Mouse (Mus musculus) kidney, embryonic 15.5 days (tissue): ENCODE data around the gene Rsph9. TPM values are rescaled to one million over a fixed set of nuclear protein-coding genes. Genes with fewer than 3 reads are reported as not detected.
A peak's percentile ranks its signal among the peaks of the same experiment; 100 is the strongest.

ENCODE experiments used
- ATAC-seq: fragments of 200-750 bp; cut with Nextera tagmentation; replicated peaks from 2 replicates; pipeline ENCODE4 v1.8.0; 2017; ENCODE audit warnings: moderate TSS enrichment; ENCODE audit not compliant: low FRiP score
- H3K27ac ChIP-seq: fragments of 300-500 bp; sonication (generic); 2 replicates; pipeline ENCODE4 v1.5.1; 2015; ENCODE audit warnings: mild to moderate bottlenecking, inconsistent platforms
- H3K27me3 ChIP-seq: fragments of 300-500 bp; sonication (generic); 2 replicates; pipeline ENCODE4 v1.6.1; 2015; ENCODE audit warnings: inconsistent platforms
- H3K36me3 ChIP-seq: fragments of 300-500 bp; sonication (generic); 2 replicates; pipeline ENCODE4 v1.6.1; 2015; ENCODE audit warnings: inconsistent platforms
- H3K4me1 ChIP-seq: fragments of 300-500 bp; sonication (generic); 2 replicates; pipeline ENCODE4 v1.6.1; 2015; ENCODE audit warnings: inconsistent platforms
- H3K4me2 ChIP-seq: fragments of 300-500 bp; sonication (generic); 2 replicates; pipeline ENCODE4 v1.6.1; 2015; ENCODE audit warnings: moderate library complexity, mild to moderate bottlenecking, inconsistent platforms
- H3K4me3 ChIP-seq: fragments of 300-500 bp; sonication (generic); replicated peaks from 2 replicates; pipeline ENCODE4 v1.5.1; 2015; ENCODE audit warnings: mild to moderate bottlenecking, inconsistent platforms
- H3K9ac ChIP-seq: fragments of 300-500 bp; sonication (generic); 2 replicates; pipeline ENCODE4 v1.6.1; 2015; ENCODE audit warnings: mild to moderate bottlenecking, inconsistent platforms
- H3K9me3 ChIP-seq: fragments of 300-500 bp; sonication (generic); replicated peaks from 2 replicates; pipeline ENCODE4 v1.6.1; 2016; ENCODE audit warnings: inconsistent platforms
- WGBS: fragments of 180-500 bp; shearing (Covaris S2); methylation state at CpG from one replicate; pipeline ENCODE4 v1.1.7; 2015; ENCODE audit warnings: mixed read lengths; 5-methylcytosine and 5-hydroxymethylcytosine counted together
- polyA plus RNA-seq: library from polyadenylated mRNA; unstranded; fragments of >200 nt; fragmentation: Nextera tagmentation; extraction: Ambion mirVana; gene quantifications from 2 replicates; pipeline ENCODE4 v1.2.1, GENCODE M21; 2015

The Rsph9 gene
- polyA plus RNA-seq, 1 experiment from 2014 or later = 12.1 TPM

GRCm38 (mm10) chr17:46074398-46075115 is 69.5 kb downstream of the Rsph9 start:
- Histone ChIP-seq H3K4me3 (peak overlapping the region; percentile 28), H3K4me2 (peak overlapping the region; percentile 61), H3K27me3 (no peaks in the 10 kb centered on the region), H3K36me3 (no peaks in the 10 kb centered on the region), H3K9ac (no peak overlapping the region), H3K4me1 (peaks cover 33% of the 10 kb centered on the region), H3K9me3 (no peaks in the 10 kb centered on the region), H3K27ac (peak overlapping the region; percentile 70)
- WGBS = 44% methylated on average over 7 of the region's 7 CpGs
- ATAC-seq = no peak

GRCm38 (mm10) chr17:46073730-46074301 is 70.2 kb downstream of the Rsph9 start:
- Histone ChIP-seq H3K9ac (no peak overlapping the region), H3K36me3 (no peaks in the 10 kb centered on the region), H3K4me2 (peak overlapping the region; percentile 61), H3K9me3 (no peaks in the 10 kb centered on the region), H3K27ac (peak overlapping the region; percentile 70), H3K4me1 (peaks cover 33% of the 10 kb centered on the region), H3K4me3 (peak overlapping the region; percentile 28), H3K27me3 (no peaks in the 10 kb centered on the region)
- ATAC-seq = peak; percentile 78
- 10% methylated on average over 23 of the region's 23 CpGs for WGBS

Other genes with a start within 250 kb of the Rsph9 start
- gene Vegfa, start 111.8 kb downstream of the Rsph9 start, polyA plus RNA-seq = 5.9 and 6.6 TPM in 2 replicates
- gene Mrps18a, start 33.2 kb downstream of the Rsph9 start, polyA plus RNA-seq = 154 and 155 TPM in 2 replicates
- gene Mad2l1bp, start 9.3 kb upstream of the Rsph9 start, polyA plus RNA-seq = 37.5 and 39.2 TPM in 2 replicates
- 36.8 and 44.4 TPM in 2 replicates for gene Gtpbp2, start 16.8 kb upstream of the Rsph9 start, polyA plus RNA-seq
- 16.5 and 17.0 TPM in 2 replicates for gene Polh, start 58.4 kb upstream of the Rsph9 start, polyA plus RNA-seq
- gene Xpo5, start 58.6 kb upstream of the Rsph9 start, polyA plus RNA-seq = 41.9 and 44.8 TPM in 2 replicates
- gene Polr1c, start 103.8 kb upstream of the Rsph9 start, polyA plus RNA-seq = 104 TPM in 2 replicates
- gene Yipf3, start 103.9 kb upstream of the Rsph9 start, polyA plus RNA-seq = 103 and 113 TPM in 2 replicates
- 0.60 and 0.71 TPM in 2 replicates for gene Lrrc73, start 109.3 kb upstream of the Rsph9 start, polyA plus RNA-seq
- 40.3 and 47.7 TPM in 2 replicates for gene Tjap1, start 138.8 kb upstream of the Rsph9 start, polyA plus RNA-seq
- 0.42 and 0.85 TPM in 2 replicates for gene Dlk2, start 153.2 kb upstream of the Rsph9 start, polyA plus RNA-seq
- 5.8 and 6.3 TPM in 2 replicates for gene Abcc10, start 184.1 kb upstream of the Rsph9 start, polyA plus RNA-seq
- gene Zfp318, start 239.5 kb upstream of the Rsph9 start, polyA plus RNA-seq = 9.9 and 10.3 TPM in 2 replicates